Comparison of ENCODE assay signal across 12 mouse cellular contexts in genomic region chr2:168037063-168037462, GRCm38 (mm10). TPM values are rescaled to one million over a fixed set of nuclear protein-coding genes. Genes with fewer than 3 reads are reported as not detected.
A peak's percentile ranks its signal among the peaks of the same experiment; 100 is the strongest.
DNase-seq lines count a peak whose midpoint lies in the region; ATAC-seq lines count a peak whose summit lies in the region.
"Had no signal": no experiment of that assay in that cellular context is flagged by ENCODE, and none has a peak within 500 bp of the region (broad histone marks: within the 10 kb centered on the region; RNA-seq: fewer than 3 reads in every experiment).

No protein-coding gene starts in this region.

- H3K9ac ChIP-seq in liver, embryonic 11.5 days (ENCODE audit: low read depth, low read length): no peak overlapping the region
- H3K9ac ChIP-seq in liver, embryonic 12.5 days: no peak overlapping the region
- peak overlapping the region; percentile 40; the same call in 1 of the 2 replicates for H3K9ac ChIP-seq in intestine, embryonic 16.5 days (ENCODE audit: low read depth, low read length)
- H3K9ac ChIP-seq in stomach, embryonic 15.5 days: no peak overlapping the region

- H3K4me1 ChIP-seq in liver, embryonic 11.5 days (replicated peaks; ENCODE audit: control insufficient read depth, insufficient read depth, low read length): peaks cover 27% of the 10 kb centered on the region
- peaks cover 53% of the 10 kb centered on the region for H3K4me1 ChIP-seq in liver, embryonic 12.5 days
- H3K4me1 ChIP-seq in intestine, embryonic 16.5 days (ENCODE audit: control insufficient read depth, insufficient read depth, low read length): peaks cover 21% of the 10 kb centered on the region
- H3K4me1 ChIP-seq in stomach, embryonic 15.5 days: peaks cover 10% of the 10 kb centered on the region

- H3K27me3 ChIP-seq in liver, embryonic 11.5 days (replicated peaks; ENCODE audit: control insufficient read depth, insufficient read depth, low read length): no peaks in the 10 kb centered on the region
- H3K27me3 ChIP-seq in liver, embryonic 12.5 days (replicated peaks): no peaks in the 10 kb centered on the region
- H3K27me3 ChIP-seq in intestine, embryonic 16.5 days (replicated peaks; ENCODE audit: control insufficient read depth, insufficient read depth, low read length): no peaks in the 10 kb centered on the region
- no peaks in the 10 kb centered on the region for H3K27me3 ChIP-seq in stomach, embryonic 15.5 days (replicated peaks)

- no peak for ATAC-seq in liver, embryonic 11.5 days (replicated peaks; ENCODE audit: low FRiP score)
- ATAC-seq in liver, embryonic 12.5 days: no peak
- ATAC-seq in intestine, embryonic 16.5 days: peak; percentile 35
- no peak for ATAC-seq in stomach, embryonic 15.5 days (ENCODE audit: insufficient read depth, low FRiP score, low read depth)

- H3K4me3 ChIP-seq in liver, embryonic 11.5 days (ENCODE audit: low read depth, low read length): no peak overlapping the region
- H3K4me3 ChIP-seq in liver, embryonic 12.5 days: no peak overlapping the region
- H3K4me3 ChIP-seq in intestine, embryonic 16.5 days (ENCODE audit: low read length): no peak overlapping the region
- no peak overlapping the region for H3K4me3 ChIP-seq in stomach, embryonic 15.5 days (replicated peaks)

- peak; percentile 56 for DNase-seq in adrenal gland, postnatal 14 days
- no peak for DNase-seq in adrenal gland, adult 2 months
- no peak for DNase-seq in liver, embryonic 11.5 days (ENCODE audit: low spot score)
- DNase-seq in cerebellum, adult 9-10 months: no peak
- no peak for DNase-seq in urinary bladder, postnatal 10 days (ENCODE audit: low spot score)
- DNase-seq: cerebellum, postnatal 14 days; layer of hippocampus, adult 9-11 months had no signal

- peak overlapping the region; percentile 51; the same call in 1 of the 2 replicates for H3K27ac ChIP-seq in liver, embryonic 11.5 days (ENCODE audit: low read depth, low read length)
- H3K27ac ChIP-seq in liver, embryonic 12.5 days: no peak overlapping the region
- peak overlapping the region; percentile 54 for H3K27ac ChIP-seq in intestine, embryonic 16.5 days (ENCODE audit: low read length)
- peak overlapping the region; percentile 64 for H3K27ac ChIP-seq in stomach, embryonic 15.5 days
- H3K27ac ChIP-seq: macrophage had no signal

- H3K4me2 ChIP-seq in liver, embryonic 11.5 days: no peak overlapping the region
- no peak overlapping the region for H3K4me2 ChIP-seq in liver, embryonic 12.5 days
- H3K4me2 ChIP-seq in intestine, embryonic 16.5 days (ENCODE audit: low read depth, low read length): no peak overlapping the region
- H3K4me2 ChIP-seq in stomach, embryonic 15.5 days: no peak overlapping the region

- H3K9me3 ChIP-seq in liver, embryonic 11.5 days (ENCODE audit: control insufficient read depth, low read length): no peaks in the 10 kb centered on the region
- no peaks in the 10 kb centered on the region for H3K9me3 ChIP-seq in liver, embryonic 12.5 days (replicated peaks)
- H3K9me3 ChIP-seq in intestine, embryonic 16.5 days (ENCODE audit: control insufficient read depth, low read length): no peaks in the 10 kb centered on the region
- H3K9me3 ChIP-seq in stomach, embryonic 15.5 days: no peaks in the 10 kb centered on the region

- no peaks in the 10 kb centered on the region for H3K36me3 ChIP-seq in liver, embryonic 11.5 days (ENCODE audit: control insufficient read depth, insufficient read depth, low read length)
- H3K36me3 ChIP-seq in liver, embryonic 12.5 days: no peaks in the 10 kb centered on the region
- H3K36me3 ChIP-seq in intestine, embryonic 16.5 days (ENCODE audit: control insufficient read depth, insufficient read depth, low read length): no peaks in the 10 kb centered on the region
- no peaks in the 10 kb centered on the region for H3K36me3 ChIP-seq in stomach, embryonic 15.5 days

- 36% methylated on average over 3 of the region's 3 CpGs for WGBS in liver, embryonic 11.5 days
- 47% methylated on average over 3 of the region's 3 CpGs for WGBS in liver, embryonic 12.5 days (ENCODE audit: insufficient replicate concordance)
- WGBS in intestine, embryonic 16.5 days: 34% methylated on average over 3 of the region's 3 CpGs
- 25% methylated on average over 3 of the region's 3 CpGs for WGBS in stomach, embryonic 15.5 days

RNA-seq across cellular contexts. Expression of gene Ripor3, which starts 26.6 kb away (rescaled TPM):
- total RNA-seq in adrenal gland, postnatal 14 days (2021): 2.6 and 5.3 TPM in 2 replicates
- 1 to 10 TPM; 1.7 to 3.0 TPM for total RNA-seq in adrenal gland, adult 2 months (2021)
- polyA plus RNA-seq in adrenal gland, adult 2 months (2012; rRNA removed): 3.5 and 4.0 TPM in 2 replicates
- polyA plus RNA-seq in liver, embryonic 11.5 days (2014; fragmentation: Nextera tagmentation; extraction: Ambion mirVana): 3.1 and 3.6 TPM in 2 replicates
- polyA plus RNA-seq in liver, embryonic 12.5 days (2016; fragmentation: Nextera tagmentation; extraction: Ambion mirVana): 2.4 and 2.9 TPM in 2 replicates
- 2.7 and 3.1 TPM in 2 replicates for polyA plus RNA-seq in intestine, embryonic 16.5 days (2015; fragmentation: Nextera tagmentation; extraction: Ambion mirVana)
- 3.5 and 4.5 TPM in 2 replicates for polyA plus RNA-seq in stomach, embryonic 15.5 days (2015; fragmentation: Nextera tagmentation; extraction: Ambion mirVana)
- total RNA-seq: monocyte, adult 5-6 weeks had no signal
- polyA plus RNA-seq: macrophage had no signal

RNA-seq across cellular contexts. Expression of gene Pard6b, which starts 43.7 kb away (rescaled TPM):
- 1.7 and 1.9 TPM in 2 replicates for total RNA-seq in adrenal gland, postnatal 14 days (2021)
- 1 to 10 TPM in 1 of 2 experiments, under 1 TPM in 1; 0.92 to 1.9 TPM for total RNA-seq in adrenal gland, adult 2 months (2021)
- 1.3 and 2.1 TPM in 2 replicates for polyA plus RNA-seq in adrenal gland, adult 2 months (2012; rRNA removed)
- polyA plus RNA-seq in liver, embryonic 11.5 days (2014; fragmentation: Nextera tagmentation; extraction: Ambion mirVana): 6.0 and 6.1 TPM in 2 replicates
- polyA plus RNA-seq in liver, embryonic 12.5 days (2016; fragmentation: Nextera tagmentation; extraction: Ambion mirVana): 4.5 and 4.9 TPM in 2 replicates
- polyA plus RNA-seq in intestine, embryonic 16.5 days (2015; fragmentation: Nextera tagmentation; extraction: Ambion mirVana): 7.8 and 13.9 TPM in 2 replicates
- 12.7 and 14.9 TPM in 2 replicates for polyA plus RNA-seq in stomach, embryonic 15.5 days (2015; fragmentation: Nextera tagmentation; extraction: Ambion mirVana)
- total RNA-seq: monocyte, adult 5-6 weeks had no signal
- polyA plus RNA-seq: macrophage had no signal
